Comparison of ENCODE assay signal across 13 mouse cellular contexts in the genomic region with DNA sequence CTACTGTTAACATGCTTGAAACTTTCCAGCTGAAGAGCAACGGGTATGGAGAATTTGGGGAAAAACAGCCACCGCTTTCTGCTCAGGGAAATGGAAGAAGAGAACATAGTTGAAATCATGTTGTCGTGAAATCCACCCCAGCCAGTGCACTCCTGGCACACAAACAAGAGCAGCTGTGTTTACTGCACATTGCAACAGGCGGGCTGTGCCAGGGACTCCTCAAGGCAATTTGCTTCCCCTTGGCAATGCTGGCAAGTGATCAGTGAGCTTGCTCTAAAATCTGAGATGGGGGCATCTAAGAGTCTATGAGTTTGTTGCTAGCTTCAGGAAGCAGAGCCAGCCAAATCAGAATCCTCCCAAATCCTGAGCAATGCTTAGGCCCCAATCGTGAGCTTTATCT. TPM values are rescaled to one million over a fixed set of nuclear protein-coding genes. Genes with fewer than 3 reads are reported as not detected.
DNase-seq lines count a peak whose midpoint lies in the region; ATAC-seq and TF ChIP-seq lines count a peak whose summit lies in the region.
"Had no signal": no experiment of that assay in that cellular context is flagged by ENCODE, and none has a peak within 500 bp of the region (broad histone marks: within the 10 kb centered on the region; RNA-seq: fewer than 3 reads in every experiment).

No protein-coding gene starts in this region.

- no peak overlapping the region for H3K4me2 ChIP-seq in hindbrain, postnatal 0 days (ENCODE audit: low read depth, low read length)
- no peak overlapping the region for H3K4me2 ChIP-seq in hindbrain, embryonic 11.5 days (replicated peaks; ENCODE audit: low read depth, low read length)
- no peak overlapping the region for H3K4me2 ChIP-seq in liver, embryonic 12.5 days
- H3K4me2 ChIP-seq: hindbrain, embryonic 12.5 days; limb, embryonic 13.5 days had no signal

- TF ChIP-seq CTCF in hindbrain, postnatal 0 days (IDR thresholded peaks at IDR 0.05; ENCODE audit: low read depth): no peak

- H3K9ac ChIP-seq in hindbrain, postnatal 0 days (replicated peaks; ENCODE audit: low read length): no peak overlapping the region
- H3K9ac ChIP-seq in hindbrain, embryonic 11.5 days (ENCODE audit: low read depth, low read length): no peak overlapping the region
- H3K9ac ChIP-seq in liver, embryonic 12.5 days: no peak overlapping the region
- H3K9ac ChIP-seq: hindbrain, embryonic 12.5 days; limb, embryonic 13.5 days had no signal

- peak; percentile 82 for DNase-seq in hindbrain, postnatal 0 days (ENCODE audit: low spot score)
- no peak for DNase-seq in hindbrain, embryonic 11.5 days (ENCODE audit: low spot score)
- DNase-seq in gastrocnemius, postnatal 10 days: peak; percentile 19
- peak; percentile 4 to 20 for DNase-seq in left cerebral cortex, adult 9 months (ENCODE audit: low spot score in 2 of 2)
- DNase-seq in right cerebral cortex, adult 18-20 months: peak; percentile 19
- DNase-seq in urinary bladder, postnatal 14 days (ENCODE audit: low spot score): no peak
- DNase-seq in kidney, postnatal 4 days: no peak
- DNase-seq: spleen, adult 18-20 months had no signal

- WGBS in hindbrain, postnatal 0 days: 47% methylated on average over 5 of the region's 5 CpGs
- 87% methylated on average over 5 of the region's 5 CpGs for WGBS in hindbrain, embryonic 11.5 days
- WGBS in liver, embryonic 12.5 days (ENCODE audit: insufficient replicate concordance): 66% methylated on average over 5 of the region's 5 CpGs

- ATAC-seq in hindbrain, postnatal 0 days: peak; percentile 73
- ATAC-seq in hindbrain, embryonic 11.5 days (ENCODE audit: low FRiP score): no peak
- no peak for ATAC-seq in liver, embryonic 12.5 days

- no peaks in the 10 kb centered on the region for H3K36me3 ChIP-seq in hindbrain, postnatal 0 days (ENCODE audit: insufficient read depth, low read length)
- no peaks in the 10 kb centered on the region for H3K36me3 ChIP-seq in hindbrain, embryonic 11.5 days (ENCODE audit: control insufficient read depth, insufficient read depth, low read length)
- no peaks in the 10 kb centered on the region for H3K36me3 ChIP-seq in liver, embryonic 12.5 days
- H3K36me3 ChIP-seq: hindbrain, embryonic 12.5 days; limb, embryonic 13.5 days had no signal

- H3K27me3 ChIP-seq in hindbrain, postnatal 0 days (ENCODE audit: insufficient read depth, low read length): no peaks in the 10 kb centered on the region
- no peaks in the 10 kb centered on the region for H3K27me3 ChIP-seq in hindbrain, embryonic 11.5 days (ENCODE audit: control insufficient read depth, insufficient read depth, low read length)
- H3K27me3 ChIP-seq in liver, embryonic 12.5 days (replicated peaks): no peaks in the 10 kb centered on the region
- H3K27me3 ChIP-seq: hindbrain, embryonic 12.5 days; limb, embryonic 13.5 days had no signal

- no peaks in the 10 kb centered on the region; the same call in 1 of the 2 replicates for H3K9me3 ChIP-seq in hindbrain, postnatal 0 days (ENCODE audit: low read length)
- no peaks in the 10 kb centered on the region for H3K9me3 ChIP-seq in hindbrain, embryonic 11.5 days (ENCODE audit: control insufficient read depth, low read length)
- peaks cover 9% of the 10 kb centered on the region; the same call in 1 of the 2 replicates for H3K9me3 ChIP-seq in liver, embryonic 12.5 days (replicated peaks)
- H3K9me3 ChIP-seq: hindbrain, embryonic 12.5 days; limb, embryonic 13.5 days had no signal

- no peak overlapping the region; the same call in 1 of the 2 replicates for H3K27ac ChIP-seq in hindbrain, postnatal 0 days
- H3K27ac ChIP-seq in hindbrain, embryonic 11.5 days (ENCODE audit: low read depth, low read length): no peak overlapping the region
- H3K27ac ChIP-seq in liver, embryonic 12.5 days: no peak overlapping the region
- H3K27ac ChIP-seq: hindbrain, embryonic 12.5 days; limb, embryonic 13.5 days had no signal

- peaks cover 2% of the 10 kb centered on the region; the same call in 1 of the 2 replicates for H3K4me1 ChIP-seq in hindbrain, postnatal 0 days (ENCODE audit: insufficient read depth, low read length)
- H3K4me1 ChIP-seq in hindbrain, embryonic 11.5 days (replicated peaks; ENCODE audit: control insufficient read depth, insufficient read depth, low read length): no peaks in the 10 kb centered on the region
- H3K4me1 ChIP-seq in liver, embryonic 12.5 days: no peaks in the 10 kb centered on the region
- H3K4me1 ChIP-seq: hindbrain, embryonic 12.5 days; limb, embryonic 13.5 days had no signal

- H3K4me3 ChIP-seq in hindbrain, postnatal 0 days (ENCODE audit: low read length): no peak overlapping the region
- H3K4me3 ChIP-seq in hindbrain, embryonic 11.5 days (ENCODE audit: low read depth, low read length): no peak overlapping the region
- H3K4me3 ChIP-seq in liver, embryonic 12.5 days: no peak overlapping the region
- H3K4me3 ChIP-seq: hindbrain, embryonic 12.5 days; limb, embryonic 13.5 days had no signal

RNA-seq across cellular contexts. Expression of gene Serpina16, which starts 5.6 kb away (rescaled TPM):
- not detected in 2 replicates for total RNA-seq in hindbrain, postnatal 0 days (2014; rRNA removed)
- polyA plus RNA-seq in hindbrain, postnatal 0 days (2015; fragmentation: Nextera tagmentation; extraction: Ambion mirVana): not detected in 2 replicates
- not detected in 2 replicates for polyA plus RNA-seq in hindbrain, embryonic 11.5 days (2014; fragmentation: Nextera tagmentation; extraction: Ambion mirVana)
- total RNA-seq in gastrocnemius, postnatal 10 days (2021): not detected
- not detected in 2 replicates for polyA plus RNA-seq in liver, embryonic 12.5 days (2016; fragmentation: Nextera tagmentation; extraction: Ambion mirVana)
- total RNA-seq: ES-E14 had no signal
- polyA plus RNA-seq: cortical plate, adult 2 months; hindbrain, embryonic 12.5 days; limb, embryonic 13.5 days had no signal

RNA-seq across cellular contexts. Expression of gene Serpina6, which starts 13.3 kb away (rescaled TPM):
- total RNA-seq in hindbrain, postnatal 0 days (2014; rRNA removed): not detected in 2 replicates
- polyA plus RNA-seq in hindbrain, postnatal 0 days (2015; fragmentation: Nextera tagmentation; extraction: Ambion mirVana): not detected in 2 replicates
- polyA plus RNA-seq in hindbrain, embryonic 11.5 days (2014; fragmentation: Nextera tagmentation; extraction: Ambion mirVana): 0.42 TPM in 1 of 2 replicates, not detected in the other
- under 1 TPM in 1 of 2 experiments, not detected in 1; 0.16 TPM for total RNA-seq in gastrocnemius, postnatal 10 days (2021)
- polyA plus RNA-seq in liver, embryonic 12.5 days (2016; fragmentation: Nextera tagmentation; extraction: Ambion mirVana): 1,015 and 1,058 TPM in 2 replicates
- total RNA-seq: ES-E14 had no signal
- polyA plus RNA-seq: cortical plate, adult 2 months; hindbrain, embryonic 12.5 days had no signal

RNA-seq across cellular contexts. Expression of gene Serpina1f, which starts 25.0 kb away (rescaled TPM):
- total RNA-seq in hindbrain, postnatal 0 days (2014; rRNA removed): not detected in 2 replicates
- not detected in 2 replicates for polyA plus RNA-seq in hindbrain, postnatal 0 days (2015; fragmentation: Nextera tagmentation; extraction: Ambion mirVana)
- polyA plus RNA-seq in hindbrain, embryonic 11.5 days (2014; fragmentation: Nextera tagmentation; extraction: Ambion mirVana): not detected in 2 replicates
- not detected for total RNA-seq in gastrocnemius, postnatal 10 days (2021)
- polyA plus RNA-seq in liver, embryonic 12.5 days (2016; fragmentation: Nextera tagmentation; extraction: Ambion mirVana): 0.13 and 0.21 TPM in 2 replicates
- total RNA-seq: ES-E14 had no signal
- polyA plus RNA-seq: cortical plate, adult 2 months; hindbrain, embryonic 12.5 days; limb, embryonic 13.5 days had no signal

RNA-seq across cellular contexts. Expression of gene Serpina10, which starts 39.1 kb away (rescaled TPM):
- not detected in 2 replicates for total RNA-seq in hindbrain, postnatal 0 days (2014; rRNA removed)
- polyA plus RNA-seq in hindbrain, postnatal 0 days (2015; fragmentation: Nextera tagmentation; extraction: Ambion mirVana): 0.16 TPM in 1 of 2 replicates, not detected in the other
- 0.15 TPM in 1 of 2 replicates, not detected in the other for polyA plus RNA-seq in hindbrain, embryonic 11.5 days (2014; fragmentation: Nextera tagmentation; extraction: Ambion mirVana)
- not detected for total RNA-seq in gastrocnemius, postnatal 10 days (2021)
- 24.0 and 26.4 TPM in 2 replicates for polyA plus RNA-seq in liver, embryonic 12.5 days (2016; fragmentation: Nextera tagmentation; extraction: Ambion mirVana)
- total RNA-seq: ES-E14 had no signal
- polyA plus RNA-seq: hindbrain, embryonic 12.5 days; limb, embryonic 13.5 days had no signal

Comparison
In these comparisons a context has a peak if more than half of its experiments do, and no peak if none do; other contexts are left out.
1. DNase-seq: peak in hindbrain, postnatal 0 days (single experiment), gastrocnemius, postnatal 10 days (single experiment), left cerebral cortex, adult 9 months (2 of 2) and right cerebral cortex, adult 18-20 months (single experiment); none in hindbrain, embryonic 11.5 days (single experiment), urinary bladder, postnatal 14 days (single experiment) and kidney, postnatal 4 days (0 of 2).
2. RNA of gene Serpina6, which starts 13.3 kb away (polyA plus RNA-seq): 1,015 to 1,058 TPM in liver, embryonic 12.5 days; not detected in hindbrain, postnatal 0 days and 0.42 TPM in hindbrain, embryonic 11.5 days; every median in the first group is over 100 times any median in the second.